Mouse (Mus musculus) embryonic facial prominence, embryonic 13.5 days (tissue): ENCODE data around the gene Plppr2. TPM values are rescaled to one million over a fixed set of nuclear protein-coding genes. Genes with fewer than 3 reads are reported as not detected.

Experiments
- ATAC-seq: fragments of 200-750 bp; cut with Nextera tagmentation; 2 replicates; pipeline ENCODE4 v1.8.0; 2017; ENCODE audit warnings: low read depth; ENCODE audit not compliant: insufficient number of reproducible peaks, insufficient read depth, low FRiP score, low TSS enrichment
- H3K27ac ChIP-seq: fragments of 300-500 bp; sonication (generic); 2 replicates; pipeline ENCODE4 v1.5.1; 2015; ENCODE audit warnings: moderate library complexity, mild to moderate bottlenecking, inconsistent platforms
- H3K27me3 ChIP-seq: fragments of 300-500 bp; sonication (generic); 2 replicates; pipeline ENCODE4 v1.6.1; 2015; ENCODE audit warnings: mild to moderate bottlenecking, inconsistent platforms
- H3K36me3 ChIP-seq: fragments of 300-500 bp; sonication (generic); 2 replicates; pipeline ENCODE4 v1.6.1; 2015; ENCODE audit warnings: mild to moderate bottlenecking, inconsistent platforms
- H3K4me1 ChIP-seq: fragments of 300-500 bp; sonication (generic); 2 replicates; pipeline ENCODE4 v1.6.1; 2015; ENCODE audit warnings: inconsistent platforms
- H3K4me2 ChIP-seq: fragments of 300-500 bp; sonication (generic); 2 replicates; pipeline ENCODE4 v1.6.1; 2015; ENCODE audit warnings: moderate library complexity, mild to moderate bottlenecking, inconsistent platforms
- H3K4me3 ChIP-seq: fragments of 300-500 bp; sonication (generic); 2 replicates; pipeline ENCODE4 v1.5.1; 2015; ENCODE audit warnings: mild to moderate bottlenecking, inconsistent platforms
- H3K9ac ChIP-seq: fragments of 300-500 bp; sonication (generic); 2 replicates; pipeline ENCODE4 v1.6.1; 2015; ENCODE audit warnings: mild to moderate bottlenecking, inconsistent platforms
- H3K9me3 ChIP-seq: fragments of 300-500 bp; sonication (generic); 2 replicates; pipeline ENCODE4 v1.6.1; 2016; ENCODE audit warnings: inconsistent platforms
- WGBS: fragments of 180-500 bp; shearing (Covaris S2); methylation state at CpG from one replicate; pipeline ENCODE4 v1.1.7; 2015; ENCODE audit warnings: mixed read lengths; 5-methylcytosine and 5-hydroxymethylcytosine counted together
- polyA plus RNA-seq: library from polyadenylated mRNA; unstranded; fragments of >200 nt; fragmentation: Nextera tagmentation; extraction: Ambion mirVana; gene quantifications from 2 replicates; pipeline ENCODE4 v1.2.1, GENCODE M21; 2015

Plppr2 gene
- polyA plus RNA-seq, 1 experiment from 2014 or later, result 14.5 TPM

GRCm38 (mm10) chr9:21950322-21950721 is 13.5 kb downstream of the Plppr2 start:
- H3K4me1 ChIP-seq, result peaks cover 3% of the 10 kb centered on the region; the same call in 1 of the 2 replicates
- H3K9me3 ChIP-seq, result no peaks in the 10 kb centered on the region
- no peak overlapping the region for H3K4me2 ChIP-seq
- H3K4me3 ChIP-seq, result no peak overlapping the region
- H3K36me3 ChIP-seq, result no peaks in the 10 kb centered on the region
- H3K9ac ChIP-seq, result no peak overlapping the region
- H3K27me3 ChIP-seq, result peaks cover 31% of the 10 kb centered on the region
- no peak for ATAC-seq
- WGBS, result 13% methylated on average over 11 of the region's 11 CpGs
- H3K27ac ChIP-seq, result no peak overlapping the region

GRCm38 (mm10) chr9:21951977-21952376 is 15.1 kb downstream of the Plppr2 start:
- Histone ChIP-seq H3K27ac (no peak overlapping the region), H3K4me1 (peaks cover 9% of the 10 kb centered on the region), H3K4me3 (no peak overlapping the region), H3K4me2 (no peak overlapping the region), H3K9me3 (no peaks in the 10 kb centered on the region), H3K27me3 (peaks cover 19% of the 10 kb centered on the region), H3K36me3 (no peaks in the 10 kb centered on the region), H3K9ac (no peak overlapping the region)
- no peak for ATAC-seq
- WGBS, result 73% methylated on average over 3 of the region's 3 CpGs

- ATAC-seq, result no peak
- H3K9me3 ChIP-seq, result no peaks in the 10 kb centered on the region
These were observed 16.8 kb downstream of the Plppr2 start for GRCm38 (mm10) chr9:21953600-21953999.

GRCm38 (mm10) chr9:21954635-21955034 is 17.8 kb downstream of the Plppr2 start:
- no peak overlapping the region for H3K9ac ChIP-seq
- peaks cover 7% of the 10 kb centered on the region; the same call in 1 of the 2 replicates for H3K36me3 ChIP-seq
- no peak overlapping the region for H3K27ac ChIP-seq
- no peaks in the 10 kb centered on the region for H3K9me3 ChIP-seq
- 80% methylated on average over 3 of the region's 3 CpGs for WGBS
- no peak for ATAC-seq
- H3K4me3 ChIP-seq, result no peak overlapping the region
- peaks cover 6% of the 10 kb centered on the region for H3K4me1 ChIP-seq
- H3K4me2 ChIP-seq, result peak overlapping the region; percentile 71; the same call in 1 of the 2 replicates
- H3K27me3 ChIP-seq, result peaks cover 9% of the 10 kb centered on the region

More at GRCm38 (mm10) chr9:21953600-21953999, 16.8 kb downstream of the Plppr2 start:
- Histone ChIP-seq H3K9ac (no peak overlapping the region), H3K4me2 (no peak overlapping the region), H3K27me3 (peaks cover 3% of the 10 kb centered on the region), H3K36me3 (peaks cover 7% of the 10 kb centered on the region; the same call in 1 of the 2 replicates), H3K4me3 (no peak overlapping the region), H3K4me1 (peaks cover 6% of the 10 kb centered on the region), H3K27ac (no peak overlapping the region)
- WGBS, result 13% methylated on average over 3 of the region's 3 CpGs

- WGBS, result 2% methylated on average over 18 of the region's 18 CpGs
- Histone ChIP-seq H3K36me3 (peaks cover 7% of the 10 kb centered on the region; the same call in 1 of the 2 replicates), H3K9me3 (no peaks in the 10 kb centered on the region), H3K27ac (peak overlapping the region; percentile 91), H3K4me2 (peak overlapping the region; percentile 71), H3K4me3 (peak overlapping the region; percentile 72), H3K27me3 (peaks cover 14% of the 10 kb centered on the region), H3K9ac (peak overlapping the region; percentile 82), H3K4me1 (peaks cover 6% of the 10 kb centered on the region)
- ATAC-seq, result no peak; the same call in 1 of the 2 replicates
These were observed 18.4 kb downstream of the Plppr2 start for GRCm38 (mm10) chr9:21955225-21955569.

- no peaks in the 10 kb centered on the region for H3K9me3 ChIP-seq
- peaks cover 7% of the 10 kb centered on the region; the same call in 1 of the 2 replicates for H3K36me3 ChIP-seq
- H3K4me3 ChIP-seq, result peak within 1 kb of the TSS; percentile 72
- peak within 1 kb of the TSS; percentile 91 for H3K27ac ChIP-seq
- peak within 1 kb of the TSS; percentile 71 for H3K4me2 ChIP-seq
- H3K9ac ChIP-seq, result peak within 1 kb of the TSS; percentile 82
- peak; percentile 98 for ATAC-seq
- H3K4me1 ChIP-seq, result peaks cover 10% of the 10 kb centered on the region
- WGBS, result under 1% methylated on average over 53 of the region's 54 CpGs
- peaks cover 20% of the 10 kb centered on the region for H3K27me3 ChIP-seq
These were observed 18.9 kb downstream of the Plppr2 start, which contains the start of gene Swsap1 for GRCm38 (mm10) chr9:21955570-21956281. TSS of gene Swsap1 (plus strand) at chr9:21955755.

GRCm38 (mm10) chr9:21958372-21958771 is 21.5 kb downstream of the Plppr2 start:
- no peak for ATAC-seq
- Histone ChIP-seq H3K36me3 (peaks cover 7% of the 10 kb centered on the region; the same call in 1 of the 2 replicates), H3K9ac (no peak overlapping the region), H3K9me3 (no peaks in the 10 kb centered on the region), H3K27ac (no peak overlapping the region), H3K4me1 (peaks cover 36% of the 10 kb centered on the region), H3K4me2 (no peak overlapping the region), H3K27me3 (peaks cover 46% of the 10 kb centered on the region), H3K4me3 (no peak overlapping the region)
- WGBS, result 76% methylated on average over 5 of the region's 5 CpGs

GRCm38 (mm10) chr9:21959244-21959643 is 22.4 kb downstream of the Plppr2 start:
- no peak for ATAC-seq
- Histone ChIP-seq H3K27ac (no peak overlapping the region), H3K27me3 (peaks cover 55% of the 10 kb centered on the region), H3K4me2 (no peak overlapping the region), H3K4me3 (no peak overlapping the region), H3K36me3 (peaks cover 7% of the 10 kb centered on the region; the same call in 1 of the 2 replicates), H3K9ac (no peak overlapping the region), H3K9me3 (no peaks in the 10 kb centered on the region), H3K4me1 (peaks cover 39% of the 10 kb centered on the region)
- 81% methylated on average over 7 of the region's 7 CpGs for WGBS

- 49% methylated on average over 9 of the region's 9 CpGs for WGBS
- H3K4me2 ChIP-seq, result peak overlapping the region; percentile 84; the same call in 1 of the 2 replicates
- H3K9me3 ChIP-seq, result no peaks in the 10 kb centered on the region
- H3K36me3 ChIP-seq, result peaks cover 7% of the 10 kb centered on the region; the same call in 1 of the 2 replicates
- H3K27ac ChIP-seq, result no peak overlapping the region
- no peak for ATAC-seq
- no peak overlapping the region for H3K9ac ChIP-seq
- H3K4me1 ChIP-seq, result peaks cover 39% of the 10 kb centered on the region
- peaks cover 59% of the 10 kb centered on the region for H3K27me3 ChIP-seq
- H3K4me3 ChIP-seq, result no peak overlapping the region
These were observed 23.3 kb downstream of the Plppr2 start for GRCm38 (mm10) chr9:21960135-21960534.

GRCm38 (mm10) chr9:21960558-21961208 is 23.9 kb downstream of the Plppr2 start:
- peak overlapping the region; percentile 84 for H3K4me2 ChIP-seq
- H3K4me3 ChIP-seq, result 0 out of 2 replicates have a peak overlapping the region, but pooled peaks have one; percentile 1
- 12% methylated on average over 26 of the region's 26 CpGs for WGBS
- H3K9me3 ChIP-seq, result no peaks in the 10 kb centered on the region
- peaks cover 7% of the 10 kb centered on the region; the same call in 1 of the 2 replicates for H3K36me3 ChIP-seq
- peaks cover 39% of the 10 kb centered on the region for H3K4me1 ChIP-seq
- H3K27me3 ChIP-seq, result peaks cover 59% of the 10 kb centered on the region
- no peak for ATAC-seq
- H3K27ac ChIP-seq, result no peak overlapping the region
- no peak overlapping the region for H3K9ac ChIP-seq

GRCm38 (mm10) chr9:21961366-21961980 is 24.6 kb downstream of the Plppr2 start:
- no peaks in the 10 kb centered on the region for H3K9me3 ChIP-seq
- peaks cover 7% of the 10 kb centered on the region; the same call in 1 of the 2 replicates for H3K36me3 ChIP-seq
- no peak overlapping the region for H3K27ac ChIP-seq
- WGBS, result 1% methylated on average over 35 of the region's 35 CpGs
- ATAC-seq, result no peak
- H3K9ac ChIP-seq, result peak overlapping the region; percentile 61
- peaks cover 36% of the 10 kb centered on the region for H3K4me1 ChIP-seq
- peaks cover 59% of the 10 kb centered on the region for H3K27me3 ChIP-seq
- H3K4me3 ChIP-seq, result peak overlapping the region; percentile 49
- H3K4me2 ChIP-seq, result peak overlapping the region; percentile 84
